Comparison of ENCODE assay signal across 12 mouse cellular contexts in the genomic region with DNA sequence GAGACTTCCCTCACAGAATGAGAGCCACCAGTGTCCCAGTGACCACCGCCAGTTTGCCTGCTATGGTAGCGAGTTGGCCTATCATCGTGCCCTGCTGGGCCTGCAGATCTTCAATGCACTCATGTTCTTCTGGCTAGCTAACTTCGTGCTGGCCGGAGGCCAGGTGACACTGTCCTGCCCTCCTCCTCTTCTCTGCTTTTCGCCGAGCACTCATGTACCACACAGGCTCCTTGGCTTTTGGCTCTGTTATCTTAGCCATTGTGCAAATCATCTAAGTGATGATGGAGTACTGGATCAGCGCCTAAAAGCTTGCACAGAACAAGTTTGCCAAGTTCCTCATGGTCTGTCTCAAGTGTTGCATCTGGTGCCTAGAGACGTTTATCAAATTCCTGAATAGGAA.
DNase-seq lines count a peak whose midpoint lies in the region; ATAC-seq and TF ChIP-seq lines count a peak whose summit lies in the region.
"Had no signal": no experiment of that assay in that cellular context is flagged by ENCODE, and none has a peak within 500 bp of the region (broad histone marks: within the 10 kb centered on the region; RNA-seq: fewer than 3 reads in every experiment).

No protein-coding gene starts in this region.

- H3K36me3 ChIP-seq in heart, embryonic 13.5 days = no peaks in the 10 kb centered on the region
- no peaks in the 10 kb centered on the region for H3K36me3 ChIP-seq in heart, embryonic 11.5 days (ENCODE audit: control insufficient read depth, insufficient read depth, low read length)
- no peaks in the 10 kb centered on the region for H3K36me3 ChIP-seq in heart, postnatal 0 days (replicated peaks; ENCODE audit: control insufficient read depth, insufficient read depth, low read length)
- no peaks in the 10 kb centered on the region for H3K36me3 ChIP-seq in hindbrain, embryonic 12.5 days
- H3K36me3 ChIP-seq: midbrain, embryonic 10.5 days; neural tube, embryonic 13.5 days had no signal

- no peak overlapping the region for H3K27ac ChIP-seq in heart, embryonic 13.5 days (replicated peaks)
- H3K27ac ChIP-seq in heart, embryonic 11.5 days (ENCODE audit: low read depth, low read length) = no peak overlapping the region
- H3K27ac ChIP-seq in heart, postnatal 0 days (ENCODE audit: low read depth) = no peak overlapping the region
- H3K27ac ChIP-seq in hindbrain, embryonic 12.5 days = no peak overlapping the region
- H3K27ac ChIP-seq: midbrain, embryonic 10.5 days; neural tube, embryonic 13.5 days had no signal

- WGBS in heart, embryonic 13.5 days = 37% methylated on average over 9 of the region's 9 CpGs
- WGBS in heart, embryonic 11.5 days (ENCODE audit: insufficient replicate concordance) = 55% methylated on average over 9 of the region's 9 CpGs
- 25% methylated on average over 9 of the region's 9 CpGs for WGBS in heart, postnatal 0 days
- WGBS in hindbrain, embryonic 12.5 days = 90% methylated on average over 9 of the region's 9 CpGs

- no peaks in the 10 kb centered on the region for H3K27me3 ChIP-seq in heart, embryonic 13.5 days (replicated peaks)
- no peaks in the 10 kb centered on the region for H3K27me3 ChIP-seq in heart, embryonic 11.5 days (ENCODE audit: control insufficient read depth, insufficient read depth, low read length)
- H3K27me3 ChIP-seq in heart, postnatal 0 days (ENCODE audit: control insufficient read depth, insufficient read depth, low read length) = no peaks in the 10 kb centered on the region
- H3K27me3 ChIP-seq in hindbrain, embryonic 12.5 days = no peaks in the 10 kb centered on the region
- H3K27me3 ChIP-seq: neural tube, embryonic 13.5 days had no signal

- peak overlapping the region; percentile 16; the same call in 1 of the 2 replicates for H3K4me2 ChIP-seq in heart, embryonic 13.5 days
- no peak overlapping the region for H3K4me2 ChIP-seq in heart, embryonic 11.5 days
- no peak overlapping the region for H3K4me2 ChIP-seq in heart, postnatal 0 days (ENCODE audit: low read depth, low read length)
- H3K4me2 ChIP-seq in hindbrain, embryonic 12.5 days (replicated peaks) = no peak overlapping the region
- H3K4me2 ChIP-seq: neural tube, embryonic 13.5 days had no signal

- H3K9me3 ChIP-seq in heart, embryonic 13.5 days = no peaks in the 10 kb centered on the region
- no peaks in the 10 kb centered on the region for H3K9me3 ChIP-seq in heart, embryonic 11.5 days (replicated peaks; ENCODE audit: control insufficient read depth, low read length)
- H3K9me3 ChIP-seq in heart, postnatal 0 days (replicated peaks; ENCODE audit: control insufficient read depth, low read length) = no peaks in the 10 kb centered on the region
- no peaks in the 10 kb centered on the region for H3K9me3 ChIP-seq in hindbrain, embryonic 12.5 days (replicated peaks)
- H3K9me3 ChIP-seq: midbrain, embryonic 10.5 days; neural tube, embryonic 13.5 days had no signal

- peak; percentile 4 for DNase-seq in adrenal gland, postnatal 14 days
- no peak for DNase-seq in adrenal gland, postnatal 4 days (ENCODE audit: low spot score in 2 of 2)
- peak; percentile 26 for DNase-seq in heart, postnatal 0 days (ENCODE audit: low spot score)
- DNase-seq in lung, postnatal 36 days = peak; percentile 23
- DNase-seq in adrenal gland, adult 2 months = no peak
- DNase-seq: adrenal gland, postnatal 36 days had no signal

- H3K4me3 ChIP-seq in heart, embryonic 13.5 days = no peak overlapping the region
- no peak overlapping the region for H3K4me3 ChIP-seq in heart, embryonic 11.5 days (ENCODE audit: low read depth, low read length)
- H3K4me3 ChIP-seq in heart, postnatal 0 days (ENCODE audit: low read depth, low read length) = no peak overlapping the region
- no peak overlapping the region for H3K4me3 ChIP-seq in hindbrain, embryonic 12.5 days
- H3K4me3 ChIP-seq: midbrain, embryonic 10.5 days; neural tube, embryonic 13.5 days had no signal

- TF ChIP-seq CTCF in heart, postnatal 0 days (IDR thresholded peaks at IDR 0.05; ENCODE audit: low read depth) = no peak

- no peak overlapping the region for H3K9ac ChIP-seq in heart, embryonic 13.5 days
- no peak overlapping the region for H3K9ac ChIP-seq in heart, embryonic 11.5 days (ENCODE audit: low read depth, low read length)
- no peak overlapping the region for H3K9ac ChIP-seq in heart, postnatal 0 days (replicated peaks; ENCODE audit: low read depth, low read length)
- no peak overlapping the region for H3K9ac ChIP-seq in hindbrain, embryonic 12.5 days
- H3K9ac ChIP-seq: neural tube, embryonic 13.5 days had no signal

- peak; percentile 19; the same call in 1 of the 2 replicates for ATAC-seq in heart, embryonic 13.5 days (ENCODE audit: extremely low read depth, insufficient number of reproducible peaks, low FRiP score, low TSS enrichment)
- ATAC-seq in heart, embryonic 11.5 days (replicated peaks; ENCODE audit: insufficient number of reproducible peaks, low FRiP score, low TSS enrichment) = no peak; the same call in 1 of the 2 replicates
- ATAC-seq in heart, postnatal 0 days (ENCODE audit: insufficient read depth, low read depth) = peak; percentile 84
- no peak for ATAC-seq in hindbrain, embryonic 12.5 days (ENCODE audit: low FRiP score)
- ATAC-seq: inflammation-experienced regulatory T-cells, adult 6 months had no signal

- TF ChIP-seq EP300 in heart, postnatal 0 days (IDR thresholded peaks at IDR 0.05; ENCODE audit: low read depth) = no peak

- H3K4me1 ChIP-seq in heart, embryonic 13.5 days = peaks cover 11% of the 10 kb centered on the region
- H3K4me1 ChIP-seq in heart, embryonic 11.5 days (ENCODE audit: control insufficient read depth, insufficient read depth, low read length) = no peaks in the 10 kb centered on the region
- peaks cover 8% of the 10 kb centered on the region; the same call in 1 of the 2 replicates for H3K4me1 ChIP-seq in heart, postnatal 0 days (ENCODE audit: control insufficient read depth, insufficient read depth)
- no peaks in the 10 kb centered on the region for H3K4me1 ChIP-seq in hindbrain, embryonic 12.5 days
- H3K4me1 ChIP-seq: midbrain, embryonic 10.5 days; neural tube, embryonic 13.5 days had no signal

Comparison
In these comparisons a context has a peak if more than half of its experiments do, and no peak if none do; other contexts are left out.
1. DNase-seq: peak in adrenal gland, postnatal 14 days (single experiment), heart, postnatal 0 days (single experiment) and lung, postnatal 36 days (single experiment); none in adrenal gland, postnatal 4 days (0 of 2) and adrenal gland, adult 2 months (single experiment).
2. ATAC-seq: peak in heart, embryonic 13.5 days (single experiment) and heart, postnatal 0 days (single experiment); none in heart, embryonic 11.5 days (single experiment) and hindbrain, embryonic 12.5 days (single experiment).